Mouse (Mus musculus): ENCODE data around the gene Matn4. TPM values are rescaled to one million over a fixed set of nuclear protein-coding genes. Genes with fewer than 3 reads are reported as not detected.

The Matn4 gene
- polyA plus RNA-seq, 2 experiments, result 30.2 to 362 TPM

DNA sequence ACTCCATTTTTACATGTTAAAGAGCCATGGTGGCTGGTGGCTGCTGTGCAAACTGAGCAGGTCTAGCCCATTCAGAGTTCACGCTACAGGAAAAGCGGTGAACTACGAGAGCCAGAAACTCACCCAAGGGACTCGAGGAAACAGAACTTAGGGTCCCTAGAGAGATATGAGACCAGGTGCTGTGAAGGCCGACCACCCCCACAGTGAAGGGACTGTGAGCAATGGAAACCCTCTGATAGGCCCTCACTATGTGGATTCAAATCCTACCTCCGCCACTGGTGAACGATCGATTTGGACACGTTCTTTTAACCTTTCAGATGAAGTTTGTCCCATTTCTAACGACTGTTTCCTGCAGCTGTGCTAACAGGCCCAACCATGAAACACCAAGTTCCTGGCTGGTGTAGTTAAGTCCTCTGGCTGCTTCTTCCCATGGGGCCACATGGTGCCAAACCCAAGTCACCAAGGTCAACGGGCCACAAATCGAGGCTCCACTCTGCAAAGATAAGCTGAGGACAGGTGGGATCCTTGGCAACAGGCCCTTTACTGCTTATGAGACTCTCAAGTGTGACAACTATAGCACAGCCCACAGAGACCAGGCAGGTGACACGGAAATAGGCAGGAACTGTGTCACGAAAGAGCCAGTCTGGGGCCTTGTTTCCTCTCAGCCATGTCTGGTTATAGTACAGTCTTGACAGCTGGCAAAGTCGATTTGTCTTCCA is 17.9 kb upstream of the Matn4 start:
- DNase-seq (ENCODE audit: low spot score) (no peak), ATAC-seq (ENCODE audit: low FRiP score, low read depth) (no peak)
- no peak for TF ChIP-seq POLR2A (IDR thresholded peaks at IDR 0.05; ENCODE audit: borderline replicate concordance, extremely low read depth, insufficient read depth, insufficient read length)
- Histone ChIP-seq H3K9me3 (ENCODE audit: control insufficient read depth, low read length) (no peaks in the 10 kb centered on the region), H3K4me2 (replicated peaks; ENCODE audit: low read depth, low read length, severe bottlenecking) (no peak overlapping the region), H3K4me1 (ENCODE audit: control insufficient read depth, insufficient read depth, low read length) (peaks cover 13% of the 10 kb centered on the region; the same call in 1 of the 2 replicates), H3K9ac (ENCODE audit: low read depth, low read length, severe bottlenecking) (no peak overlapping the region), H3K36me3 (ENCODE audit: control insufficient read depth, insufficient read depth, low read length) (peaks cover 41% of the 10 kb centered on the region), H3K27me3 (ENCODE audit: control insufficient read depth, insufficient read depth, low read length) (no peaks in the 10 kb centered on the region), H3K27ac (replicated peaks; ENCODE audit: low read depth, low read length) (peak overlapping the region; percentile 58; the same call in 1 of the 2 replicates), H3K4me3 (replicated peaks; ENCODE audit: low read length) (no peak overlapping the region)
- 80% methylated on average over 15 of the region's 15 CpGs for WGBS

DNA sequence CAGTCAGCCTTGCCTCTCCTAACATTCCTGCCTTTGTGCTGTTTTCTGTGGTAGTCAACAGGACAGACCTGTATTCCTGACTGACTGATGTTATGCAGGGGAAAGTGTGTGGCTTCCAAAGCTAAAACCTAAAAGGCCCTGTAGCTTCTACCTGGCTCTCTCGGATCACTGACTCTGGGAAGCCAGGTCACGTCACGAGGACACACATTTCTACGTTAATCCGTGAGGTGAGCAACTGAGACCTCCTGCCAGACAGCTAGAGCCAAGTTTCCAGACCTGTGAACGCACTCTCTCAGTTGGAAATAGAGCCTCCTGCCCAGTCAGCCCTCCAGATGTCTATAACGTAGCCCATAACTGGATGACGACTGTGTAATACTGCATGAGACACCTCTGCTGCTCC is 17.0 kb upstream of the Matn4 start:
- TF ChIP-seq POLR2A (IDR thresholded peaks at IDR 0.05; ENCODE audit: borderline replicate concordance, extremely low read depth, insufficient read depth, insufficient read length), result no peak
- H3K27me3 ChIP-seq (ENCODE audit: control insufficient read depth, insufficient read depth, low read length), result no peaks in the 10 kb centered on the region
- ATAC-seq (ENCODE audit: low FRiP score, low read depth), result peak; percentile 8; the same call in 1 of the 2 replicates

DNA sequence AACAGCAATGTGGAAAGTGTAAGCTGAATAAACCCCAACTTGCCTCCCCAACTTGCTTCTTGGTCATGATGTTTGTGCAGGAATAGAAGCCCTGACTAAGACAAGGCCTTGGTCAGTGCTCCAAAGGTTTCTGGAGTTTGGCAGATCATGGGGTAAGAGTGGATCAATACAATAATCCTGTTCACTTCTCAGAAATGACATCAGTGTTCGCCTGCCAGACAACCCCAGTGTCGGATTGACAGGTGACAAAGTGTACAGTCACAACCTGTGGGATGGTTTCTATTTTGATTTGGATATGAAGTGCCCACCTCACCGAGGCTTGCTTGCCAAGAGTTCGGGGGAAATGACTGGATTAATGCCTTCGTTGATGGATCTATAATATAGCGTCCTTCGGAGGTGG is 16.3 kb upstream of the Matn4 start:
- Histone ChIP-seq H3K4me1 (ENCODE audit: control insufficient read depth, insufficient read depth, low read length) (peaks cover 13% of the 10 kb centered on the region; the same call in 1 of the 2 replicates), H3K9ac (ENCODE audit: low read depth, low read length, severe bottlenecking) (no peak overlapping the region), H3K36me3 (ENCODE audit: control insufficient read depth, insufficient read depth, low read length) (peaks cover 29% of the 10 kb centered on the region), H3K9me3 (ENCODE audit: control insufficient read depth, low read length) (no peaks in the 10 kb centered on the region), H3K27ac (replicated peaks; ENCODE audit: low read depth, low read length) (no peak overlapping the region), H3K4me2 (replicated peaks; ENCODE audit: low read depth, low read length, severe bottlenecking) (no peak overlapping the region), H3K27me3 (ENCODE audit: control insufficient read depth, insufficient read depth, low read length) (no peaks in the 10 kb centered on the region), H3K4me3 (replicated peaks; ENCODE audit: low read length) (no peak overlapping the region)
- 86% methylated on average over 7 of the region's 7 CpGs for WGBS
- no peak for TF ChIP-seq POLR2A (IDR thresholded peaks at IDR 0.05; ENCODE audit: borderline replicate concordance, extremely low read depth, insufficient read depth, insufficient read length)
- no peak for ATAC-seq (ENCODE audit: low FRiP score, low read depth)
- no peak for DNase-seq (ENCODE audit: low spot score)

More for the DNA sequence above, 17.0 kb upstream of the Matn4 start:
- DNase-seq (ENCODE audit: low spot score), result no peak
- no peak overlapping the region for H3K4me2 ChIP-seq (replicated peaks; ENCODE audit: low read depth, low read length, severe bottlenecking)
- 54% methylated on average over 8 of the region's 8 CpGs for WGBS
- no peaks in the 10 kb centered on the region for H3K9me3 ChIP-seq (ENCODE audit: control insufficient read depth, low read length)
- H3K9ac ChIP-seq (ENCODE audit: low read depth, low read length, severe bottlenecking), result no peak overlapping the region
- peaks cover 35% of the 10 kb centered on the region for H3K36me3 ChIP-seq (ENCODE audit: control insufficient read depth, insufficient read depth, low read length)
- H3K27ac ChIP-seq (replicated peaks; ENCODE audit: low read depth, low read length), result peak overlapping the region; percentile 58; the same call in 1 of the 2 replicates
- peaks cover 13% of the 10 kb centered on the region; the same call in 1 of the 2 replicates for H3K4me1 ChIP-seq (ENCODE audit: control insufficient read depth, insufficient read depth, low read length)
- no peak overlapping the region for H3K4me3 ChIP-seq (replicated peaks; ENCODE audit: low read length)

DNA sequence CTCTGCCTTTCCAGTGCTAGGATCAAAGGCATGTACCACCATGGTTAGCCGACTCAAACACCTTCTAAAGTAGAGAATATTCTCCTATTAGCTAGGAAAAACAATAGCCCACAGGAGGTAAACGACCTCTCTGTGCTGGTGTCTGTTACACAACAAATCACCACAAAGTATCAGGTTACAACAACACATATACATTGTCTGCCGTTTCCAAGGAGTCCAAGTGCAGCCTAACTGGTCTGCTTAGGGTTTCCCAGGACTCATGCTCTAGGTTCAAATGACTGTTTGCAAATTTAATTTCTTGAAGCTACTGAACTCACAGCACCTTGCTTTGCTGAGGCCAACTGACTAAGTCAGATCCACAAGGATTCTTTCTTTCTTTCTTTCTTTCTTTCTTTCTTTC is 14.5 kb upstream of the Matn4 start:
- H3K4me2 ChIP-seq (replicated peaks; ENCODE audit: low read depth, low read length, severe bottlenecking), result no peak overlapping the region
- peaks cover 13% of the 10 kb centered on the region; the same call in 1 of the 2 replicates for H3K4me1 ChIP-seq (ENCODE audit: control insufficient read depth, insufficient read depth, low read length)
- H3K4me3 ChIP-seq (replicated peaks; ENCODE audit: low read length), result no peak overlapping the region
- 0% methylated on average over 3 of the region's 3 CpGs for WGBS
- DNase-seq (ENCODE audit: low spot score) (no peak), ATAC-seq (ENCODE audit: low FRiP score, low read depth) (no peak)
- H3K27ac ChIP-seq (replicated peaks; ENCODE audit: low read depth, low read length), result no peak overlapping the region
- H3K36me3 ChIP-seq (ENCODE audit: control insufficient read depth, insufficient read depth, low read length), result peaks cover 14% of the 10 kb centered on the region
- H3K9me3 ChIP-seq (ENCODE audit: control insufficient read depth, low read length), result no peaks in the 10 kb centered on the region
- no peaks in the 10 kb centered on the region for H3K27me3 ChIP-seq (ENCODE audit: control insufficient read depth, insufficient read depth, low read length)
- no peak for TF ChIP-seq POLR2A (IDR thresholded peaks at IDR 0.05; ENCODE audit: borderline replicate concordance, extremely low read depth, insufficient read depth, insufficient read length)
- no peak overlapping the region for H3K9ac ChIP-seq (ENCODE audit: low read depth, low read length, severe bottlenecking)

DNA sequence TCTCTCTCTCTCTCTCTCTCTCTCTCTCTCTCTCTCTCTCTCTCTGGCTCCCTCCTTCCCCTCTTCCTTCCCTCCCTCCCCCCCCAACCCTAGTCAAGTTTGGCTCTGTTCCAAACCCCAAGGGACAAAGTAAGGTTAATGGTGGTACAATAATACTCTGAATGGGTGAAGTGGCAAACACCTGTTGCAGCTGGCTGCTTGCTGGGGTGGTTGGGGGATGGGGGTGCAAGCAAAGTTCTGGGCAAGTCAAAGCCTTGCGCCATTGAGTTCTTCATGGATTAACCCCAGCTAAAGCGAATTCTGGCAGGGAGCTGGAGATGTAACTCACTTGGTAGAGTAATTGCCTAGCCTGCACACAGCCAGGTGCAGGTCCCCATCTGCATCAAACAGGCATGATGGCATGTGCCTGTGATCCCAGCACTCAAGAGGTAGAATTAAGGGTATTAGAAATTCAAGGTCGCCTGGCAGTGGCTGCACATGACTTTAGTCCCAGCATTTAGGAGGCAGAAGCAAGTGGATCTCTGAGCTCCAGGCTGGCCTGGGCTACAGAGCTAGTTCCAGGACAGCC is 13.4 kb upstream of the Matn4 start:
- Histone ChIP-seq H3K4me1 (ENCODE audit: control insufficient read depth, insufficient read depth, low read length) (peaks cover 13% of the 10 kb centered on the region), H3K4me2 (replicated peaks; ENCODE audit: low read depth, low read length, severe bottlenecking) (no peak overlapping the region), H3K4me3 (replicated peaks; ENCODE audit: low read length) (no peak overlapping the region), H3K9ac (ENCODE audit: low read depth, low read length, severe bottlenecking) (no peak overlapping the region), H3K9me3 (ENCODE audit: control insufficient read depth, low read length) (no peaks in the 10 kb centered on the region), H3K27me3 (ENCODE audit: control insufficient read depth, insufficient read depth, low read length) (no peaks in the 10 kb centered on the region), H3K27ac (replicated peaks; ENCODE audit: low read depth, low read length) (no peak overlapping the region), H3K36me3 (ENCODE audit: control insufficient read depth, insufficient read depth, low read length) (peaks cover 4% of the 10 kb centered on the region)
- ATAC-seq (ENCODE audit: low FRiP score, low read depth) (no peak), DNase-seq (ENCODE audit: low spot score) (no peak)
- no peak for TF ChIP-seq POLR2A (IDR thresholded peaks at IDR 0.05; ENCODE audit: borderline replicate concordance, extremely low read depth, insufficient read depth, insufficient read length)
- WGBS, result 13% methylated on average over 3 of the region's 3 CpGs

Data from limb, embryonic 14.5 days (tissue).